Mouse (Mus musculus): ENCODE measurements around the gene Slc44a5. TPM values are rescaled to one million over a fixed set of nuclear protein-coding genes. Genes with fewer than 3 reads are reported as not detected.

Slc44a5 gene
- polyA plus RNA-seq, 1 experiment from 2014 or later = 2.2 TPM

- H3K4me1 ChIP-seq (replicated peaks; ENCODE audit: control insufficient read depth, insufficient read depth, low read length) = peaks cover 7% of the 10 kb centered on the region
- ATAC-seq (replicated peaks; ENCODE audit: low FRiP score) (no peak), DNase-seq (ENCODE audit: low spot score) (no peak)
- no peak overlapping the region for H3K9ac ChIP-seq (ENCODE audit: low read length)
- WGBS = 11% methylated on average over 1 of the region's 1 CpGs
- no peaks in the 10 kb centered on the region for H3K27me3 ChIP-seq (ENCODE audit: control insufficient read depth, insufficient read depth, low read length)
- H3K4me3 ChIP-seq (ENCODE audit: low read depth, low read length) = no peak overlapping the region
- no peaks in the 10 kb centered on the region for H3K36me3 ChIP-seq (ENCODE audit: control insufficient read depth, insufficient read depth, low read length)
- no peak overlapping the region for H3K27ac ChIP-seq (ENCODE audit: low read depth, low read length)
- H3K9me3 ChIP-seq (ENCODE audit: control insufficient read depth, low read length) = no peaks in the 10 kb centered on the region
- no peak overlapping the region for H3K4me2 ChIP-seq (ENCODE audit: low read depth, low read length, severe bottlenecking)
These were observed 200.3 kb downstream of the Slc44a5 start for GRCm38 (mm10) chr3:154173556-154173955.

- Histone ChIP-seq H3K4me2 (ENCODE audit: low read depth, low read length, severe bottlenecking) (no peak overlapping the region), H3K4me1 (replicated peaks; ENCODE audit: control insufficient read depth, insufficient read depth, low read length) (peaks cover 7% of the 10 kb centered on the region), H3K27ac (ENCODE audit: low read depth, low read length) (no peak overlapping the region), H3K9me3 (ENCODE audit: control insufficient read depth, low read length) (no peaks in the 10 kb centered on the region), H3K4me3 (ENCODE audit: low read depth, low read length) (no peak overlapping the region), H3K9ac (ENCODE audit: low read length) (no peak overlapping the region), H3K27me3 (ENCODE audit: control insufficient read depth, insufficient read depth, low read length) (no peaks in the 10 kb centered on the region), H3K36me3 (ENCODE audit: control insufficient read depth, insufficient read depth, low read length) (no peaks in the 10 kb centered on the region)
- WGBS = 54% methylated on average over 9 of the region's 9 CpGs
- DNase-seq (ENCODE audit: low spot score) (no peak), ATAC-seq (replicated peaks; ENCODE audit: low FRiP score) (no peak)
These were observed 200.8 kb downstream of the Slc44a5 start for GRCm38 (mm10) chr3:154174031-154174430.

GRCm38 (mm10) chr3:154174766-154175165 is 201.5 kb downstream of the Slc44a5 start:
- no peak for ATAC-seq (replicated peaks; ENCODE audit: low FRiP score)
- no peak overlapping the region for H3K4me3 ChIP-seq (ENCODE audit: low read depth, low read length)
- 86% methylated on average over 7 of the region's 7 CpGs for WGBS
- H3K9me3 ChIP-seq (ENCODE audit: control insufficient read depth, low read length) = no peaks in the 10 kb centered on the region
- no peak overlapping the region for H3K4me2 ChIP-seq (ENCODE audit: low read depth, low read length, severe bottlenecking)
- H3K4me1 ChIP-seq (replicated peaks; ENCODE audit: control insufficient read depth, insufficient read depth, low read length) = peaks cover 7% of the 10 kb centered on the region
- DNase-seq (ENCODE audit: low spot score) = no peak
- no peak overlapping the region for H3K9ac ChIP-seq (ENCODE audit: low read length)
- H3K27ac ChIP-seq (ENCODE audit: low read depth, low read length) = no peak overlapping the region
- H3K36me3 ChIP-seq (ENCODE audit: control insufficient read depth, insufficient read depth, low read length) = no peaks in the 10 kb centered on the region
- no peaks in the 10 kb centered on the region for H3K27me3 ChIP-seq (ENCODE audit: control insufficient read depth, insufficient read depth, low read length)

- DNase-seq (ENCODE audit: low spot score) (no peak), ATAC-seq (replicated peaks; ENCODE audit: low FRiP score) (no peak)
- Histone ChIP-seq H3K9ac (ENCODE audit: low read length) (no peak overlapping the region), H3K36me3 (ENCODE audit: control insufficient read depth, insufficient read depth, low read length) (no peaks in the 10 kb centered on the region), H3K27me3 (ENCODE audit: control insufficient read depth, insufficient read depth, low read length) (no peaks in the 10 kb centered on the region), H3K4me1 (replicated peaks; ENCODE audit: control insufficient read depth, insufficient read depth, low read length) (peaks cover 3% of the 10 kb centered on the region; the same call in 1 of the 2 replicates), H3K27ac (ENCODE audit: low read depth, low read length) (no peak overlapping the region), H3K4me3 (ENCODE audit: low read depth, low read length) (no peak overlapping the region), H3K4me2 (ENCODE audit: low read depth, low read length, severe bottlenecking) (no peak overlapping the region), H3K9me3 (ENCODE audit: control insufficient read depth, low read length) (no peaks in the 10 kb centered on the region)
- 86% methylated on average over 8 of the region's 8 CpGs for WGBS
These were observed 204.5 kb downstream of the Slc44a5 start for GRCm38 (mm10) chr3:154177665-154178305.

- DNase-seq (ENCODE audit: low spot score) = no peak
These were observed 206.2 kb downstream of the Slc44a5 start for GRCm38 (mm10) chr3:154179423-154179920.

GRCm38 (mm10) chr3:154182987-154183386 is 209.8 kb downstream of the Slc44a5 start:
- H3K27ac ChIP-seq (ENCODE audit: low read depth, low read length) = no peak overlapping the region
- DNase-seq (ENCODE audit: low spot score) = no peak
- H3K4me2 ChIP-seq (ENCODE audit: low read depth, low read length, severe bottlenecking) = no peak overlapping the region
- no peaks in the 10 kb centered on the region for H3K9me3 ChIP-seq (ENCODE audit: control insufficient read depth, low read length)
- no peak overlapping the region for H3K9ac ChIP-seq (ENCODE audit: low read length)
- no peak overlapping the region for H3K4me3 ChIP-seq (ENCODE audit: low read depth, low read length)
- no peaks in the 10 kb centered on the region for H3K4me1 ChIP-seq (replicated peaks; ENCODE audit: control insufficient read depth, insufficient read depth, low read length)
- H3K36me3 ChIP-seq (ENCODE audit: control insufficient read depth, insufficient read depth, low read length) = no peaks in the 10 kb centered on the region
- no peaks in the 10 kb centered on the region for H3K27me3 ChIP-seq (ENCODE audit: control insufficient read depth, insufficient read depth, low read length)
- ATAC-seq (replicated peaks; ENCODE audit: low FRiP score) = no peak
- WGBS = 93% methylated on average over 7 of the region's 7 CpGs

More at GRCm38 (mm10) chr3:154179423-154179920, 206.2 kb downstream of the Slc44a5 start:
- Histone ChIP-seq H3K27me3 (ENCODE audit: control insufficient read depth, insufficient read depth, low read length) (no peaks in the 10 kb centered on the region), H3K9ac (ENCODE audit: low read length) (no peak overlapping the region), H3K4me1 (replicated peaks; ENCODE audit: control insufficient read depth, insufficient read depth, low read length) (no peaks in the 10 kb centered on the region), H3K9me3 (ENCODE audit: control insufficient read depth, low read length) (no peaks in the 10 kb centered on the region), H3K27ac (ENCODE audit: low read depth, low read length) (no peak overlapping the region), H3K4me3 (ENCODE audit: low read depth, low read length) (no peak overlapping the region), H3K4me2 (ENCODE audit: low read depth, low read length, severe bottlenecking) (no peak overlapping the region), H3K36me3 (ENCODE audit: control insufficient read depth, insufficient read depth, low read length) (no peaks in the 10 kb centered on the region)
- WGBS = 94% methylated on average over 2 of the region's 3 CpGs
- ATAC-seq (replicated peaks; ENCODE audit: low FRiP score) = no peak

GRCm38 (mm10) chr3:154183957-154184356 is 210.7 kb downstream of the Slc44a5 start:
- WGBS = 88% methylated on average over 9 of the region's 9 CpGs

GRCm38 (mm10) chr3:154188668-154189067 is 215.4 kb downstream of the Slc44a5 start:
- H3K4me2 ChIP-seq (ENCODE audit: low read depth, low read length, severe bottlenecking) = no peak overlapping the region
- no peak overlapping the region for H3K27ac ChIP-seq (ENCODE audit: low read depth, low read length)
- no peak overlapping the region for H3K4me3 ChIP-seq (ENCODE audit: low read depth, low read length)
- 80% methylated on average over 9 of the region's 9 CpGs for WGBS
- H3K36me3 ChIP-seq (ENCODE audit: control insufficient read depth, insufficient read depth, low read length) = no peaks in the 10 kb centered on the region
- H3K9me3 ChIP-seq (ENCODE audit: control insufficient read depth, low read length) = no peaks in the 10 kb centered on the region
- DNase-seq (ENCODE audit: low spot score) (no peak), ATAC-seq (replicated peaks; ENCODE audit: low FRiP score) (no peak)
- H3K9ac ChIP-seq (ENCODE audit: low read length) = no peak overlapping the region
- H3K4me1 ChIP-seq (replicated peaks; ENCODE audit: control insufficient read depth, insufficient read depth, low read length) = peaks cover 4% of the 10 kb centered on the region; the same call in 1 of the 2 replicates
- H3K27me3 ChIP-seq (ENCODE audit: control insufficient read depth, insufficient read depth, low read length) = no peaks in the 10 kb centered on the region

More at GRCm38 (mm10) chr3:154183957-154184356, 210.7 kb downstream of the Slc44a5 start:
- Histone ChIP-seq H3K27me3 (ENCODE audit: control insufficient read depth, insufficient read depth, low read length) (no peaks in the 10 kb centered on the region), H3K4me1 (replicated peaks; ENCODE audit: control insufficient read depth, insufficient read depth, low read length) (no peaks in the 10 kb centered on the region), H3K4me3 (ENCODE audit: low read depth, low read length) (no peak overlapping the region), H3K27ac (ENCODE audit: low read depth, low read length) (no peak overlapping the region), H3K4me2 (ENCODE audit: low read depth, low read length, severe bottlenecking) (no peak overlapping the region), H3K36me3 (ENCODE audit: control insufficient read depth, insufficient read depth, low read length) (no peaks in the 10 kb centered on the region), H3K9me3 (ENCODE audit: control insufficient read depth, low read length) (no peaks in the 10 kb centered on the region), H3K9ac (ENCODE audit: low read length) (no peak overlapping the region)
- ATAC-seq (replicated peaks; ENCODE audit: low FRiP score) (no peak), DNase-seq (ENCODE audit: low spot score) (no peak)

Data from forebrain, embryonic 11.5 days (tissue).